Mouse (Mus musculus): ENCODE data around the gene Il22ra1. TPM values are rescaled to one million over a fixed set of nuclear protein-coding genes. Genes with fewer than 3 reads are reported as not detected.

Gene Il22ra1
- total and polyA plus RNA-seq, 2 experiments from 2014 or later = 0.11 TPM; not detected in 1

DNA sequence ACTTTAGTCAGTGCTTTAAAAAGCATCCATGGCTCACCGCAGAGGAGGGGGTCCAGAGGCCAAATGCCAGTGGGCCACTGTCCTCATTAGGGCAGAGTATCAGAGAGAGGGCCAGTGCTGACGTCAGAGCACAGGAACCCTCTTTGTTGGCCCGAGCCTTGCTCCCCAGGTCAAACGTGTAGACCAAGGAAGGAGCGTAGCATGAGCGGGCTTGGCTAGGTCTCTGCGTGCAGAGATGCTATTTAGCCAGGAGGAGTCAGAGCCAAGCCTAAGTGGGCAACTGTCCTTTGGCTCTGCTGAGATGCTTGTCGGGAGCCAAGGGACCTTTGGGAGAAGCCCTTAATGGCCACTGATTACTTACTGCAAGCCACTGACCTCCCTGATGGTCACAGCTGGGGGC, 33.1 kb downstream of the Il22ra1 start:
- no peaks in the 10 kb centered on the region for H3K27me3 ChIP-seq (ENCODE audit: insufficient read depth, low read length)
- H3K27ac ChIP-seq (ENCODE audit: low read depth, low read length) = no peak overlapping the region
- H3K9me3 ChIP-seq (ENCODE audit: low read length) = no peaks in the 10 kb centered on the region
- H3K9ac ChIP-seq (replicated peaks; ENCODE audit: low read length, poor library complexity, severe bottlenecking) = no peak overlapping the region
- H3K4me2 ChIP-seq (ENCODE audit: low read depth, low read length, poor library complexity, severe bottlenecking) = no peak overlapping the region
- 82% methylated on average over 8 of the region's 8 CpGs for WGBS
- no peak overlapping the region for H3K4me3 ChIP-seq (ENCODE audit: low read depth, low read length)
- no peak for TF ChIP-seq CTCF (IDR thresholded peaks at IDR 0.05)
- H3K4me1 ChIP-seq (ENCODE audit: insufficient read depth, low read length) = no peaks in the 10 kb centered on the region
- ATAC-seq (ENCODE audit: low FRiP score) (no peak), DNase-seq (ENCODE audit: low spot score) (no peak)
- no peaks in the 10 kb centered on the region for H3K36me3 ChIP-seq (ENCODE audit: insufficient read depth, low read length)

- Histone ChIP-seq H3K27ac (ENCODE audit: low read depth, low read length) (no peak overlapping the region), H3K4me3 (ENCODE audit: low read depth, low read length) (no peak overlapping the region), H3K27me3 (ENCODE audit: insufficient read depth, low read length) (no peaks in the 10 kb centered on the region), H3K9me3 (ENCODE audit: low read length) (no peaks in the 10 kb centered on the region), H3K9ac (replicated peaks; ENCODE audit: low read length, poor library complexity, severe bottlenecking) (no peak overlapping the region), H3K36me3 (ENCODE audit: insufficient read depth, low read length) (no peaks in the 10 kb centered on the region), H3K4me2 (ENCODE audit: low read depth, low read length, poor library complexity, severe bottlenecking) (no peak overlapping the region), H3K4me1 (ENCODE audit: insufficient read depth, low read length) (no peaks in the 10 kb centered on the region)
- no peak for TF ChIP-seq CTCF (IDR thresholded peaks at IDR 0.05)
- ATAC-seq (ENCODE audit: low FRiP score) = no peak
- no peak for DNase-seq (ENCODE audit: low spot score)
- 84% methylated on average over 7 of the region's 7 CpGs for WGBS
These were observed 33.6 kb downstream of the Il22ra1 start for GRCm38 (mm10) chr4:135761569-135761968.

DNA sequence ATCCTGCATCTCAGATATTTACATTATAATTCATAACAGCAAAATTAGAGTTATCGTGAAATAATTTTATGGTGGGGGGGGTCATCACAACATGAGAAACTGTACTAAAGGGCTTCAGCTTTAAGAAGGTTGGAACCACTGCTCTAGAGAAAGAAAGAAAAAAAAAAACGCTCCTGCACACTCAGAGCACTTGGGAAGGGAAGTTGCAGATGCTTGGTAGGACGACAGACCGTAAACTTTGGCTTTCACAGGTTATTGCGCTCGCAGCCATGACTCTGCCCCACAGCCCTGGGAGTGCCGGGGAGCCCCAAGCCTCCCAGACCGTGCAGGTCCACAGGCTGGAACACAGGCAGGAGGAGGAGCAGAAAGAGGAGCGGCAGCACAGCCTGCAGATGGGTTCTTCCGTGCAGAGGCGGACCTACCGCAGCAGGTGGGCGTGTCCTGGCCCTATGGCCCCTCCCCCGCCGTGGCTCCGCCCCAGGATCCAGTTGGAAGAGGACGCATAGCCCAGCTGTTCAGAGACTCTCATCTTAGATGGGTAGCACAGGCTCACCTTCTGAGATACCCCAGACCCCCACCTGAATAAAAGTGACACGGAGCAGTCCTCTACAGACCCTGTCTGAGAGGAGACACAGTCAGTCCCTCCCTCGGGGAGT, 34.4 kb downstream of the Il22ra1 start:
- no peak for ATAC-seq (ENCODE audit: low FRiP score)
- Histone ChIP-seq H3K27me3 (ENCODE audit: insufficient read depth, low read length) (no peaks in the 10 kb centered on the region), H3K9me3 (ENCODE audit: low read length) (no peaks in the 10 kb centered on the region), H3K4me3 (ENCODE audit: low read depth, low read length) (peak overlapping the region; percentile 22; the same call in 1 of the 2 replicates), H3K4me2 (ENCODE audit: low read depth, low read length, poor library complexity, severe bottlenecking) (peak overlapping the region; percentile 51), H3K4me1 (ENCODE audit: insufficient read depth, low read length) (no peaks in the 10 kb centered on the region), H3K36me3 (ENCODE audit: insufficient read depth, low read length) (no peaks in the 10 kb centered on the region), H3K27ac (ENCODE audit: low read depth, low read length) (no peak overlapping the region), H3K9ac (replicated peaks; ENCODE audit: low read length, poor library complexity, severe bottlenecking) (no peak overlapping the region)
- WGBS = 10% methylated on average over 18 of the region's 19 CpGs
- no peak for TF ChIP-seq CTCF (IDR thresholded peaks at IDR 0.05)
- DNase-seq (ENCODE audit: low spot score) = peak; percentile 54

DNA sequence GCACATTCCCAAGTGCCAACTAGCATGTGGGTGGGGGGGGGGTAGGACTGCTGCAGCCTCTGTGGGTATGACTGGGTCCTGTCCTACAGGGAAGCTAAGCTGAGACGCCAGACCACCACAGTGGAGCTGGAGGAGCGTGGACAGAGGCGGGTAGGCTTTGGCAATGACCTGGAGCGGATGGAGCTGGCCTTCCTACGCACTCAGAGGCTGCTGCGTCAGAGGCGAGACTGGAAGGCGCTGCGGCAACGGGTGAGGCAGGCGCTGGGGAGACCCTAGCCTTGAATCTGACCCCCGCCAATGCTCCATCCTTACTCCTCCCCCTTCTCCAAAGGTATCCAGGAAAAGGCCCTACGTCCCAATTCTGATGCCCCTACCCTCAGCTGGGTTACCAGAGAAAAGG, 36.7 kb downstream of the Il22ra1 start:
- no peaks in the 10 kb centered on the region for H3K36me3 ChIP-seq (ENCODE audit: insufficient read depth, low read length)
- H3K4me1 ChIP-seq (ENCODE audit: insufficient read depth, low read length) = no peaks in the 10 kb centered on the region
- H3K4me2 ChIP-seq (ENCODE audit: low read depth, low read length, poor library complexity, severe bottlenecking) = no peak overlapping the region
- DNase-seq (ENCODE audit: low spot score) (no peak), ATAC-seq (ENCODE audit: low FRiP score) (no peak)
- WGBS = 91% methylated on average over 13 of the region's 13 CpGs
- no peaks in the 10 kb centered on the region for H3K27me3 ChIP-seq (ENCODE audit: insufficient read depth, low read length)
- no peaks in the 10 kb centered on the region for H3K9me3 ChIP-seq (ENCODE audit: low read length)
- no peak overlapping the region for H3K9ac ChIP-seq (replicated peaks; ENCODE audit: low read length, poor library complexity, severe bottlenecking)
- H3K27ac ChIP-seq (ENCODE audit: low read depth, low read length) = no peak overlapping the region
- no peak for TF ChIP-seq CTCF (IDR thresholded peaks at IDR 0.05)
- no peak overlapping the region for H3K4me3 ChIP-seq (ENCODE audit: low read depth, low read length)

GRCm38 (mm10) chr4:135765707-135766106, 37.7 kb downstream of the Il22ra1 start:
- WGBS = 78% methylated on average over 8 of the region's 8 CpGs
- Histone ChIP-seq H3K27ac (ENCODE audit: low read depth, low read length) (no peak overlapping the region), H3K9me3 (ENCODE audit: low read length) (no peaks in the 10 kb centered on the region), H3K4me1 (ENCODE audit: insufficient read depth, low read length) (no peaks in the 10 kb centered on the region), H3K4me3 (ENCODE audit: low read depth, low read length) (no peak overlapping the region), H3K36me3 (ENCODE audit: insufficient read depth, low read length) (no peaks in the 10 kb centered on the region), H3K4me2 (ENCODE audit: low read depth, low read length, poor library complexity, severe bottlenecking) (no peak overlapping the region), H3K9ac (replicated peaks; ENCODE audit: low read length, poor library complexity, severe bottlenecking) (no peak overlapping the region), H3K27me3 (ENCODE audit: insufficient read depth, low read length) (no peaks in the 10 kb centered on the region)
- ATAC-seq (ENCODE audit: low FRiP score) (no peak), DNase-seq (ENCODE audit: low spot score) (no peak)
- TF ChIP-seq CTCF (IDR thresholded peaks at IDR 0.05) = no peak

DNA sequence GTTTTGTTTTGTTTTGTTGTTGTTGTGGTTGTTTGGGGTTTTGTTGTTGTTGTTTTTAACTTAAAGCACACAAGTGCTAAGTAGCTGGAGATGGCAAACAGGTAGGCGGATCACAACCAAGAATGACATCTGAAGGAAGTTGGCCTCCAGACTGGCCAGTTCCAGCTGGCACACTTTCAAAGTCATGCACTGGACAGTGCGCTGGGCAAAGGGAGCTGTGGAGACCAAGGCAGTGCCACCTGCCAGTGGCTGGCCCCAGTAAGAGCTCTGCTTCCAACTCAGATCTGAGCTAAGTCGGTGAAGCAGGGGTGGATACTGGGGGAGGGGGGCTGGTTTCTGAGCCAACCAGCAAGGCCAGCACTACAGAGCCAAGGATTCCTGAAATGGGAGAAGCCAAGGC, 39.0 kb downstream of the Il22ra1 start:
- WGBS = 78% methylated on average over 3 of the region's 3 CpGs
- no peaks in the 10 kb centered on the region for H3K27me3 ChIP-seq (ENCODE audit: insufficient read depth, low read length)
- no peak overlapping the region for H3K27ac ChIP-seq (ENCODE audit: low read depth, low read length)
- no peak overlapping the region for H3K4me2 ChIP-seq (ENCODE audit: low read depth, low read length, poor library complexity, severe bottlenecking)
- H3K36me3 ChIP-seq (ENCODE audit: insufficient read depth, low read length) = no peaks in the 10 kb centered on the region
- TF ChIP-seq CTCF (IDR thresholded peaks at IDR 0.05) = no peak
- H3K9me3 ChIP-seq (ENCODE audit: low read length) = no peaks in the 10 kb centered on the region
- ATAC-seq (ENCODE audit: low FRiP score) (no peak), DNase-seq (ENCODE audit: low spot score) (peak; percentile 12)
- H3K4me1 ChIP-seq (ENCODE audit: insufficient read depth, low read length) = no peaks in the 10 kb centered on the region
- no peak overlapping the region for H3K9ac ChIP-seq (replicated peaks; ENCODE audit: low read length, poor library complexity, severe bottlenecking)
- H3K4me3 ChIP-seq (ENCODE audit: low read depth, low read length) = no peak overlapping the region
